Mouse (Mus musculus): ENCODE measurements around the gene Hagh.
A peak's percentile ranks its signal among the peaks of the same experiment; 100 is the strongest.

Gene Hagh

GRCm38 (mm10) chr17:24886932-24887271, 47.0 kb downstream of the Hagh start:
- DNase-seq = no peak

- peak in 1 of 2 experiments; percentile 58 for DNase-seq
These were observed 47.5 kb downstream of the Hagh start for GRCm38 (mm10) chr17:24887291-24888080.

- DNase-seq = no peak
These were observed 48.9 kb downstream of the Hagh start for GRCm38 (mm10) chr17:24888862-24889261.

- DNase-seq = peak in 1 of 2 experiments; percentile 44
These were observed 50.5 kb downstream of the Hagh start for GRCm38 (mm10) chr17:24890151-24891092.

- peak in 1 of 2 experiments; percentile 64 for DNase-seq
These were observed 51.4 kb downstream of the Hagh start for GRCm38 (mm10) chr17:24891321-24891720.

- DNase-seq = peak in 1 of 2 experiments; percentile 38
These were observed 52.8 kb downstream of the Hagh start for GRCm38 (mm10) chr17:24892785-24893184.

- peak in 1 of 2 experiments; percentile 39 for DNase-seq
These were observed 53.3 kb downstream of the Hagh start for GRCm38 (mm10) chr17:24893276-24893675.

- peak in 1 of 2 experiments; percentile 60 for DNase-seq
These were observed 54.4 kb downstream of the Hagh start for GRCm38 (mm10) chr17:24894061-24894994.

- peak; percentile 86 to 92 for DNase-seq
These were observed 55.1 kb downstream of the Hagh start, which contains the start of the genes Eme2 and Mrps34 for GRCm38 (mm10) chr17:24894995-24895547. Eme2 (minus strand) TSS chr17:24895087. Mrps34 (plus strand) TSS chr17:24895116.

GRCm38 (mm10) chr17:24895571-24896240, 55.8 kb downstream of the Hagh start:
- peak in 1 of 2 experiments; percentile 46 for DNase-seq

- peak; percentile 89 to 92 for DNase-seq
These were observed 56.5 kb downstream of the Hagh start, which contains the start of gene Nme3 for GRCm38 (mm10) chr17:24896241-24896992. Nme3 (plus strand) TSS chr17:24896500.

GRCm38 (mm10) chr17:24896993-24897269, 57.0 kb downstream of the Hagh start:
- no peak for DNase-seq

- peak in 1 of 2 experiments; percentile 39 for DNase-seq
These were observed 57.7 kb downstream of the Hagh start for GRCm38 (mm10) chr17:24897600-24897999.

- peak in 1 of 2 experiments; percentile 34 for DNase-seq
These were observed 58.3 kb downstream of the Hagh start for GRCm38 (mm10) chr17:24898041-24898854.

GRCm38 (mm10) chr17:24899153-24899552, 59.2 kb downstream of the Hagh start:
- DNase-seq = no peak

GRCm38 (mm10) chr17:24900014-24900413, 60.1 kb downstream of the Hagh start:
- DNase-seq = peak in 1 of 2 experiments; percentile 32

GRCm38 (mm10) chr17:24902124-24902523, 62.2 kb downstream of the Hagh start:
- DNase-seq = no peak

- peak; percentile 56 to 73 for DNase-seq
These were observed 62.9 kb downstream of the Hagh start for GRCm38 (mm10) chr17:24902671-24903474.

GRCm38 (mm10) chr17:24903767-24904166, 63.8 kb downstream of the Hagh start:
- DNase-seq = no peak
